Mouse (Mus musculus): ENCODE measurements around the gene Rrp12. TPM values are rescaled to one million over a fixed set of nuclear protein-coding genes. Genes with fewer than 3 reads are reported as not detected.

Gene Rrp12
- polyA plus RNA-seq, 1 experiment from 2014 or later = 19.6 TPM

Other genes with a start within 250 kb of the Rrp12 start
- 24.0 and 26.2 TPM in 2 replicates for gene Slit1, start 152.5 kb downstream of the Rrp12 start, polyA plus RNA-seq (2016; fragmentation: Nextera tagmentation; extraction: Ambion mirVana)
- 21.2 and 22.0 TPM in 2 replicates for gene Arhgap19, start 94.1 kb downstream of the Rrp12 start, polyA plus RNA-seq (2016; fragmentation: Nextera tagmentation; extraction: Ambion mirVana)
- gene Frat1, start 66.2 kb downstream of the Rrp12 start, polyA plus RNA-seq (2016; fragmentation: Nextera tagmentation; extraction: Ambion mirVana) = 15.2 and 19.1 TPM in 2 replicates
- 19.3 and 19.7 TPM in 2 replicates for gene Frat2, start 48.0 kb downstream of the Rrp12 start, polyA plus RNA-seq (2016; fragmentation: Nextera tagmentation; extraction: Ambion mirVana)
- 577 and 583 TPM in 2 replicates for gene Pgam1, start 15.8 kb upstream of the Rrp12 start, polyA plus RNA-seq (2016; fragmentation: Nextera tagmentation; extraction: Ambion mirVana)
- gene Exosc1, start 37.2 kb upstream of the Rrp12 start, polyA plus RNA-seq (2016; fragmentation: Nextera tagmentation; extraction: Ambion mirVana) = 67.0 and 68.3 TPM in 2 replicates
- 79.2 and 82.1 TPM in 2 replicates for gene Zdhhc16, start 37.3 kb upstream of the Rrp12 start, polyA plus RNA-seq (2016; fragmentation: Nextera tagmentation; extraction: Ambion mirVana)
- 34.7 and 38.4 TPM in 2 replicates for gene Mms19, start 85.0 kb upstream of the Rrp12 start, polyA plus RNA-seq (2016; fragmentation: Nextera tagmentation; extraction: Ambion mirVana)
- 16.9 and 17.6 TPM in 2 replicates for gene Ubtd1, start 85.6 kb upstream of the Rrp12 start, polyA plus RNA-seq (2016; fragmentation: Nextera tagmentation; extraction: Ambion mirVana)
- gene Ankrd2, start 139.8 kb upstream of the Rrp12 start, polyA plus RNA-seq (2016; fragmentation: Nextera tagmentation; extraction: Ambion mirVana) = 0.18 TPM in 1 of 2 replicates, not detected in the other
- gene Hoga1, start 149.4 kb upstream of the Rrp12 start, polyA plus RNA-seq (2016; fragmentation: Nextera tagmentation; extraction: Ambion mirVana) = 0.98 and 1.0 TPM in 2 replicates
- gene 4933411K16Rik, start 156.1 kb upstream of the Rrp12 start, polyA plus RNA-seq (2016; fragmentation: Nextera tagmentation; extraction: Ambion mirVana) = not detected in 2 replicates
- 93.6 and 98.9 TPM in 2 replicates for gene Morn4, start 190.2 kb upstream of the Rrp12 start, polyA plus RNA-seq (2016; fragmentation: Nextera tagmentation; extraction: Ambion mirVana)
- 38.3 and 40.1 TPM in 2 replicates for gene Pi4k2a, start 194.3 kb upstream of the Rrp12 start, polyA plus RNA-seq (2016; fragmentation: Nextera tagmentation; extraction: Ambion mirVana)
- gene Avpi1, start 232.9 kb upstream of the Rrp12 start, polyA plus RNA-seq (2016; fragmentation: Nextera tagmentation; extraction: Ambion mirVana) = 9.0 and 9.3 TPM in 2 replicates

All from neural tube, embryonic 12.5 days (tissue).